Mouse (Mus musculus) erythroblast, adult 5-6 weeks (primary cell): ENCODE data around the gene Asxl1. TPM values are rescaled to one million over a fixed set of nuclear protein-coding genes. Genes with fewer than 3 reads are reported as not detected.

Source experiments
- ATAC-seq: replicated peaks from 2 replicates; pipeline ENCODE4 v1.8.0; 2016; ENCODE audit warnings: moderate number of reproducible peaks, mild to moderate bottlenecking, moderate TSS enrichment, inconsistent platforms; ENCODE audit not compliant: poor library complexity, low FRiP score, severe bottlenecking
- total RNA-seq, 2 experiments: library from RNA; stranded (forward) in 1 of 2; stranded (reverse) in 1 of 2; fragments of 150-400 nt in 1 of 2; fragments of 200-764, 138-1000 nt in 1 of 2; gene quantifications; 2 replicates each; pipeline versions ENCODE4 v1.2.3 to v1.2.4; 2015 to 2017; ENCODE audit warnings: low replicate concordance in 2 of 2

The Asxl1 gene
- total RNA-seq, 2 experiments from 2014 or later = 10.8 to 14.7 TPM

GRCm38 (mm10) chr2:153404882-153405281 is 59.3 kb downstream of the Asxl1 start:
- ATAC-seq = no peak

GRCm38 (mm10) chr2:153406882-153407281 is 61.3 kb downstream of the Asxl1 start:
- ATAC-seq = no peak

- ATAC-seq = no peak
Measured at GRCm38 (mm10) chr2:153408971-153409370, 63.3 kb downstream of the Asxl1 start.

- ATAC-seq = no peak
Measured at GRCm38 (mm10) chr2:153411557-153411956, 65.9 kb downstream of the Asxl1 start.

- ATAC-seq = no peak
Measured at GRCm38 (mm10) chr2:153412563-153412962, 66.9 kb downstream of the Asxl1 start.

GRCm38 (mm10) chr2:153414607-153415006 is 69.0 kb downstream of the Asxl1 start:
- no peak for ATAC-seq

GRCm38 (mm10) chr2:153417841-153418240 is 72.2 kb downstream of the Asxl1 start:
- no peak for ATAC-seq

- no peak for ATAC-seq
Measured at GRCm38 (mm10) chr2:153418381-153418780, 72.8 kb downstream of the Asxl1 start.

- ATAC-seq = no peak
Measured at GRCm38 (mm10) chr2:153421233-153421632, 75.6 kb downstream of the Asxl1 start.

- ATAC-seq = no peak
Measured at GRCm38 (mm10) chr2:153422051-153422450, 76.4 kb downstream of the Asxl1 start.

- ATAC-seq = no peak
Measured at GRCm38 (mm10) chr2:153423113-153423512, 77.5 kb downstream of the Asxl1 start.

- no peak for ATAC-seq
Measured at GRCm38 (mm10) chr2:153424557-153424956, 78.9 kb downstream of the Asxl1 start.

GRCm38 (mm10) chr2:153425124-153425844 is 79.7 kb downstream of the Asxl1 start:
- ATAC-seq = no peak

- no peak for ATAC-seq
Measured at GRCm38 (mm10) chr2:153425998-153426670, 80.5 kb downstream of the Asxl1 start.

GRCm38 (mm10) chr2:153426931-153427330 is 81.3 kb downstream of the Asxl1 start:
- no peak for ATAC-seq

GRCm38 (mm10) chr2:153428485-153428884 is 82.9 kb downstream of the Asxl1 start:
- ATAC-seq = no peak

GRCm38 (mm10) chr2:153430571-153430970 is 84.9 kb downstream of the Asxl1 start:
- ATAC-seq = no peak

GRCm38 (mm10) chr2:153432492-153432891 is 86.9 kb downstream of the Asxl1 start:
- ATAC-seq = no peak

- no peak for ATAC-seq
Measured at GRCm38 (mm10) chr2:153433859-153434258, 88.2 kb downstream of the Asxl1 start.

GRCm38 (mm10) chr2:153434880-153435831 is 89.5 kb downstream of the Asxl1 start:
- ATAC-seq = no peak
